Mouse (Mus musculus) cortical plate, adult 2 months (tissue): ENCODE results near the gene Poln.

ENCODE experiments used
- CTCF ChIP-seq: fragments of 200-500 bp; IDR thresholded peaks from 2 replicates; pipeline ENCODE4 v1.5.1; 2011; ENCODE audit warnings: mild to moderate bottlenecking, control low read depth, low read length; ENCODE audit not compliant: insufficient read depth; ENCODE audit errors: extremely low read depth
- POLR2A ChIP-seq: fragments of 200-500 bp; IDR thresholded peaks from 2 replicates; pipeline ENCODE4 v1.6.1; 2011; ENCODE audit warnings: mild to moderate bottlenecking, low read length, control low read depth; ENCODE audit not compliant: insufficient read depth; ENCODE audit errors: extremely low read depth

- TF ChIP-seq POLR2A, result no peak
- TF ChIP-seq CTCF, result no peak
These were observed 46.8 kb upstream of the Poln start for GRCm38 (mm10) chr5:34216025-34216424.
